Comparison of ENCODE assay signal across 10 mouse cellular contexts in the genomic region with DNA sequence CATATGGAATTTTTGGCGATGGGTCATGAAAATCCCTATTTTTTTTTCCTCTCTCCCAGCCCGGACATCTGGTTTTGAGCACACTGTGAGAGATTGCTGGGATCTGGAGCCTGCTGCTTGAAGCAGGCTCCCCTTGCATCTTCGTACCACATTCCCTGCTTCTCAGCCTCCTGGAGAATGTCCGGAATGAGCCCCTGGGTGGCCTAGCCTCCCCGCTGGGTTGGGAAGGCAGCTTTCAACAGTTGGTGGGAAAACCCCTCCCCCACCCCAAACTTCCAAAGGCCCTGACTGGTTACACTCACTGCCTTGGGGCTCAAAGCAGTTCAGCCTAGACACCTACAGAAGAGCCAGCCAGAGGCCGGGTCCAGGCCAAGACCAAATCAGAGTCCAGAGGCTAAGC. TPM values are rescaled to one million over a fixed set of nuclear protein-coding genes. Genes with fewer than 3 reads are reported as not detected.
DNase-seq lines count a peak whose midpoint lies in the region; ATAC-seq and TF ChIP-seq lines count a peak whose summit lies in the region.
"Had no signal": no experiment of that assay in that cellular context is flagged by ENCODE, and none has a peak within 500 bp of the region (broad histone marks: within the 10 kb centered on the region; RNA-seq: fewer than 3 reads in every experiment).

No protein-coding gene starts in this region.

- no peak for DNase-seq in heart, adult 9 months (ENCODE audit: low spot score in 2 of 2)
- peak; percentile 34 to 35 for DNase-seq in right cerebral cortex, postnatal 10 days (ENCODE audit: low spot score in 2 of 2)
- DNase-seq in right cerebral cortex, adult 18-20 months, result no peak
- DNase-seq in stomach, postnatal 0 days (ENCODE audit: low spot score), result no peak
- DNase-seq in left cerebral cortex, adult 8-10 months (ENCODE audit: low spot score in 2 of 2), result no peak
- DNase-seq: right cerebral cortex, postnatal 25 days had no signal

- no peaks in the 10 kb centered on the region for H3K27me3 ChIP-seq in heart, embryonic 13.5 days (replicated peaks)
- H3K27me3 ChIP-seq in intestine, embryonic 16.5 days (replicated peaks; ENCODE audit: control insufficient read depth, insufficient read depth, low read length), result no peaks in the 10 kb centered on the region
- no peaks in the 10 kb centered on the region for H3K27me3 ChIP-seq in stomach, postnatal 0 days (ENCODE audit: control insufficient read depth, insufficient read depth, low read length)
- H3K27me3 ChIP-seq in midbrain, embryonic 15.5 days (replicated peaks), result no peaks in the 10 kb centered on the region
- H3K27me3 ChIP-seq: CH12.LX had no signal

- ATAC-seq in heart, embryonic 13.5 days (ENCODE audit: extremely low read depth, insufficient number of reproducible peaks, low FRiP score, low TSS enrichment), result no peak
- ATAC-seq in intestine, embryonic 16.5 days, result peak; percentile 63
- ATAC-seq in stomach, postnatal 0 days (ENCODE audit: low FRiP score, low TSS enrichment), result no peak; the same call in 1 of the 2 replicates
- ATAC-seq in midbrain, embryonic 15.5 days (replicated peaks), result no peak

- no peaks in the 10 kb centered on the region for H3K9me3 ChIP-seq in heart, embryonic 13.5 days
- no peaks in the 10 kb centered on the region for H3K9me3 ChIP-seq in intestine, embryonic 16.5 days (ENCODE audit: control insufficient read depth, low read length)
- no peaks in the 10 kb centered on the region for H3K9me3 ChIP-seq in stomach, postnatal 0 days (ENCODE audit: control insufficient read depth, low read length)
- no peaks in the 10 kb centered on the region for H3K9me3 ChIP-seq in midbrain, embryonic 15.5 days

- TF ChIP-seq EP300 in stomach, postnatal 0 days (optimal IDR thresholded peaks at IDR 0.05), result peak; percentile 31

- no peak overlapping the region for H3K4me3 ChIP-seq in heart, embryonic 13.5 days
- no peak overlapping the region for H3K4me3 ChIP-seq in intestine, embryonic 16.5 days (ENCODE audit: low read length)
- no peak overlapping the region for H3K4me3 ChIP-seq in stomach, postnatal 0 days (ENCODE audit: low read depth, low read length)
- no peak overlapping the region for H3K4me3 ChIP-seq in midbrain, embryonic 15.5 days

- H3K27ac ChIP-seq in heart, embryonic 13.5 days (replicated peaks), result peak overlapping the region; percentile 5; the same call in 1 of the 2 replicates
- H3K27ac ChIP-seq in intestine, embryonic 16.5 days (ENCODE audit: low read length), result peak overlapping the region; percentile 87
- peak overlapping the region; percentile 45 for H3K27ac ChIP-seq in stomach, postnatal 0 days (replicated peaks)
- no peak overlapping the region for H3K27ac ChIP-seq in midbrain, embryonic 15.5 days

- H3K36me3 ChIP-seq in heart, embryonic 13.5 days, result no peaks in the 10 kb centered on the region
- H3K36me3 ChIP-seq in intestine, embryonic 16.5 days (ENCODE audit: control insufficient read depth, insufficient read depth, low read length), result no peaks in the 10 kb centered on the region
- H3K36me3 ChIP-seq in stomach, postnatal 0 days (ENCODE audit: control insufficient read depth, insufficient read depth, low read length), result no peaks in the 10 kb centered on the region
- no peaks in the 10 kb centered on the region for H3K36me3 ChIP-seq in midbrain, embryonic 15.5 days (replicated peaks)

- WGBS in heart, embryonic 13.5 days, result 23% methylated on average over 6 of the region's 6 CpGs
- 38% methylated on average over 6 of the region's 6 CpGs for WGBS in intestine, embryonic 16.5 days
- WGBS in stomach, postnatal 0 days, result 37% methylated on average over 6 of the region's 6 CpGs
- WGBS in midbrain, embryonic 15.5 days, result 18% methylated on average over 6 of the region's 6 CpGs

- H3K4me2 ChIP-seq in heart, embryonic 13.5 days, result no peak overlapping the region
- no peak overlapping the region for H3K4me2 ChIP-seq in intestine, embryonic 16.5 days (ENCODE audit: low read depth, low read length)
- H3K4me2 ChIP-seq in stomach, postnatal 0 days (replicated peaks; ENCODE audit: low read depth), result no peak overlapping the region
- H3K4me2 ChIP-seq in midbrain, embryonic 15.5 days, result no peak overlapping the region

- no peak for TF ChIP-seq CTCF in stomach, postnatal 0 days (IDR thresholded peaks at IDR 0.05; ENCODE audit: low read depth)

- H3K4me1 ChIP-seq in heart, embryonic 13.5 days, result peaks cover 37% of the 10 kb centered on the region
- peaks cover 17% of the 10 kb centered on the region for H3K4me1 ChIP-seq in intestine, embryonic 16.5 days (ENCODE audit: control insufficient read depth, insufficient read depth, low read length)
- peaks cover 3% of the 10 kb centered on the region; the same call in 1 of the 2 replicates for H3K4me1 ChIP-seq in stomach, postnatal 0 days (replicated peaks; ENCODE audit: control insufficient read depth, insufficient read depth)
- peaks cover 16% of the 10 kb centered on the region for H3K4me1 ChIP-seq in midbrain, embryonic 15.5 days

- H3K9ac ChIP-seq in heart, embryonic 13.5 days, result peak overlapping the region; percentile 40; the same call in 1 of the 2 replicates
- no peak overlapping the region for H3K9ac ChIP-seq in intestine, embryonic 16.5 days (ENCODE audit: low read depth, low read length)
- no peak overlapping the region for H3K9ac ChIP-seq in stomach, postnatal 0 days (ENCODE audit: low read length)
- no peak overlapping the region for H3K9ac ChIP-seq in midbrain, embryonic 15.5 days

RNA-seq across cellular contexts. Expression of gene Ncor2, which starts 5.8 kb away (rescaled TPM):
- polyA plus RNA-seq in heart, embryonic 13.5 days (2015; fragmentation: Nextera tagmentation; extraction: Ambion mirVana), result 16.5 and 17.0 TPM in 2 replicates
- polyA plus RNA-seq in intestine, embryonic 16.5 days (2015; fragmentation: Nextera tagmentation; extraction: Ambion mirVana), result 13.1 and 14.4 TPM in 2 replicates
- 11.1 and 12.1 TPM in 2 replicates for polyA plus RNA-seq in stomach, postnatal 0 days (2015; fragmentation: Nextera tagmentation; extraction: Ambion mirVana)
- total RNA-seq in left cerebral cortex, adult 8-10 months (2022), result 100 to 1,000 TPM; 171 to 184 (median 179) TPM
- polyA plus RNA-seq in midbrain, embryonic 15.5 days (2015; fragmentation: Nextera tagmentation; extraction: Ambion mirVana), result 25.6 and 27.6 TPM in 2 replicates

Comparison
In these comparisons a context has a peak if more than half of its experiments do, and no peak if none do; other contexts are left out.
1. DNase-seq: peak in right cerebral cortex, postnatal 10 days (2 of 2); none in heart, adult 9 months (0 of 2), right cerebral cortex, adult 18-20 months (single experiment), stomach, postnatal 0 days (single experiment) and left cerebral cortex, adult 8-10 months (0 of 2).